Comparison of ENCODE assay signal across 8 mouse cellular contexts in the genomic region with DNA sequence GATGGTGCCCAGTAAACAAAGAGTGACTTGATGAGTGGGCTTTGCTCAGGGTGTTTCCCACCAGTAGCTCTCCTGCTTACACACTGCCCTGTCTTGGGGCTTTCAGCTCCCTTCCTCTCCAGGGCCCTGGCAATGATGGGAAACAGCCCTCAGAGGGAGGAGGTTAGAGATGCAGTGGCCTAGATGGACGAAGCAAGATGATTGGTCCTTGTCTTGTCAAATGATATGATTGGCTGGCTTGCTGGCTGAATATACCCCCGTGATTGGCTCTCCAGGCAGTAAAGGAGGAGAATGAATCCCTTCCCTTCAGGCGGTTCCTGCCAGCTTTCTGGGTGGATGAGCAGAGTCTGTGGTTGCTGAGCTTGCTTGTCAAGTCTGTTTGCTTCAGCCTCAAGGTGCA.
DNase-seq lines count a peak whose midpoint lies in the region; ATAC-seq and TF ChIP-seq lines count a peak whose summit lies in the region.

No protein-coding gene starts in this region.

- peaks cover 0 to 2% of the 10 kb centered on the region in 2 experiments; a peak in 1 of 4 replicates for H3K4me1 ChIP-seq in ES-E14 (ENCODE audit: control insufficient read depth in 2 of 2, insufficient read depth in 2 of 2, low read length in 2 of 2, poor library complexity in 1 of 2)
- H3K4me1 ChIP-seq in neural tube, embryonic 15.5 days = peaks cover 16% of the 10 kb centered on the region

- H3K4me3 ChIP-seq in ES-E14 (ENCODE audit: insufficient read depth in 1 of 2, low read depth in 1 of 2, low read length in 2 of 2, poor library complexity in 1 of 2, severe bottlenecking in 1 of 2) = peak overlapping the region; percentile 19 to 72; a peak in 2 of 4 replicates
- peak overlapping the region; percentile 38 for H3K4me3 ChIP-seq in left cerebral cortex, adult 2 months
- peak overlapping the region; percentile 31 for H3K4me3 ChIP-seq in neural tube, embryonic 15.5 days (replicated peaks)

- no peak overlapping the region for H3K27ac ChIP-seq in ES-E14 (ENCODE audit: insufficient read depth, low read depth, low read length, poor library complexity, severe bottlenecking)
- peak overlapping the region; percentile 69 for H3K27ac ChIP-seq in left cerebral cortex, adult 2 months
- H3K27ac ChIP-seq in neural tube, embryonic 15.5 days (replicated peaks) = peak overlapping the region; percentile 81

- no peaks in the 10 kb centered on the region for H3K9me3 ChIP-seq in ES-E14 (ENCODE audit: control insufficient read depth, insufficient read depth, low read depth, low read length)
- H3K9me3 ChIP-seq in neural tube, embryonic 15.5 days (replicated peaks) = no peaks in the 10 kb centered on the region

- no peaks in the 10 kb centered on the region for H3K27me3 ChIP-seq in neural tube, embryonic 15.5 days (replicated peaks)

- TF ChIP-seq CTCF in left cerebral cortex, adult 2 months (IDR thresholded peaks at IDR 0.05) = no peak

- 0% methylated on average over 3 of the region's 3 CpGs for WGBS in neural tube, embryonic 15.5 days

- in situ Hi-C loops in ES-E14 (cut with MboI; ENCODE audit: low sequenced_read_pairs in 2 of 2, unreplicated experiment in 2 of 2) = no loop called here

- peak; percentile 37 to 43 for DNase-seq in adrenal gland, adult (ENCODE audit: inconsistent age in 2 of 2, low spot score in 1 of 2)
- DNase-seq in adrenal gland, postnatal 4 days (ENCODE audit: low spot score in 2 of 2) = no peak
- DNase-seq in ES-E14 (ENCODE audit: low read depth, low spot score) = peak; percentile 54
- DNase-seq in embryo, embryonic 11 days = peak; percentile 86
- peak; percentile 30 for DNase-seq in heart, postnatal 4 days
- DNase-seq in left cerebral cortex, adult 2 months (ENCODE audit: extremely low spot score in 1 of 2, low spot score in 2 of 2) = peak; percentile 54 to 64
- no peak for DNase-seq in thymus, adult 18-20 months

- peak; percentile 97 for ATAC-seq in neural tube, embryonic 15.5 days (ENCODE audit: low FRiP score)

- H3K4me2 ChIP-seq in neural tube, embryonic 15.5 days = peak overlapping the region; percentile 51

- H3K9ac ChIP-seq in ES-E14 (ENCODE audit: insufficient read depth, low read depth, low read length, poor library complexity, severe bottlenecking) = peak overlapping the region; percentile 47; the same call in 1 of the 2 replicates
- H3K9ac ChIP-seq in neural tube, embryonic 15.5 days (replicated peaks) = peak overlapping the region; percentile 39

- intact Hi-C loops in left cerebral cortex, adult 2 months (cut with DNase I) = no loop called here

- H3K36me3 ChIP-seq in ES-E14 (ENCODE audit: control insufficient read depth, insufficient read depth, low read length, poor library complexity, severe bottlenecking) = no peaks in the 10 kb centered on the region
- H3K36me3 ChIP-seq in neural tube, embryonic 15.5 days = no peaks in the 10 kb centered on the region

TF ChIP-seq in ES-E14, 5 proteins besides CTCF, POLR2A, EP300 and RAD21:
- TF ChIP-seq ZNF384 (IDR thresholded peaks at IDR 0.05; ENCODE audit: low read depth, low read length) (no peak), MAFK (IDR thresholded peaks at IDR 0.05; ENCODE audit: insufficient read depth, low read depth, low read length) (no peak), HCFC1 (IDR thresholded peaks at IDR 0.05; ENCODE audit: borderline replicate concordance, insufficient read depth, low read length) (no peak)

Comparison
In these comparisons a context has a peak if more than half of its experiments do, and no peak if none do; other contexts are left out.
1. DNase-seq: peak in adrenal gland, adult (2 of 2), ES-E14 (single experiment), embryo, embryonic 11 days (single experiment), heart, postnatal 4 days (single experiment) and left cerebral cortex, adult 2 months (2 of 2); none in adrenal gland, postnatal 4 days (0 of 2) and thymus, adult 18-20 months (0 of 2).
2. Peak in every context shown above with its lines, with median percentiles within 50 percentile points of each other: H3K4me3 ChIP-seq.